Mouse (Mus musculus): ENCODE data around the gene Mthfd1l. TPM values are rescaled to one million over a fixed set of nuclear protein-coding genes. Genes with fewer than 3 reads are reported as not detected.

Mthfd1l gene
- polyA plus RNA-seq, 1 experiment: 45.9 TPM

- Histone ChIP-seq H3K36me3 (ENCODE audit: control insufficient read depth, insufficient read depth) (peaks cover 21% of the 10 kb centered on the region), H3K27me3 (ENCODE audit: control insufficient read depth, insufficient read depth, insufficient read length) (no peaks in the 10 kb centered on the region), H3K4me2 (ENCODE audit: low read depth) (no peak overlapping the region), H3K79me2 (ENCODE audit: control insufficient read depth, insufficient read depth) (no peaks in the 10 kb centered on the region), H3K4me3 (no peak overlapping the region), H3ac (ENCODE audit: control insufficient read depth, insufficient read length) (no peak overlapping the region)
- TF ChIP-seq MAX (IDR thresholded peaks at IDR 0.05; ENCODE audit: low read depth): no peak
- no peak for TF ChIP-seq USF1 (IDR thresholded peaks at IDR 0.05; ENCODE audit: low read depth)
- TF ChIP-seq CEBPB (IDR thresholded peaks at IDR 0.05; ENCODE audit: insufficient read depth, poor library complexity, severe bottlenecking): no peak
- TF ChIP-seq MYOD1 (IDR thresholded peaks at IDR 0.05; ENCODE audit: control insufficient read depth in 1 of 3, insufficient read length in 2 of 3, low read depth in 2 of 3): no peak
- TF ChIP-seq TCF12 (IDR thresholded peaks at IDR 0.05; ENCODE audit: insufficient read depth, poor library complexity, severe bottlenecking): no peak
- no peak for TF ChIP-seq REST (IDR thresholded peaks at IDR 0.05; ENCODE audit: insufficient read depth, insufficient read length)
- TF ChIP-seq POLR2AphosphoS2 (IDR thresholded peaks at IDR 0.05; ENCODE audit: insufficient read length, low read depth): no peak
- no peak for TF ChIP-seq TCF3 (IDR thresholded peaks at IDR 0.05; ENCODE audit: insufficient read length, low read depth)
- TF ChIP-seq MYOG (IDR thresholded peaks at IDR 0.05; ENCODE audit: control insufficient read depth in 1 of 3, insufficient read depth in 1 of 3, insufficient read length in 2 of 3, low read depth in 2 of 3): no peak
- no peak for TF ChIP-seq POLR2A (IDR thresholded peaks at IDR 0.05; ENCODE audit: insufficient read length, low read depth)
- TF ChIP-seq E2F4 (IDR thresholded peaks at IDR 0.05; ENCODE audit: insufficient read depth): no peak
- TF ChIP-seq SRF (IDR thresholded peaks at IDR 0.05; ENCODE audit: control insufficient read depth, insufficient read length, low read depth): no peak
Measured at GRCm38 (mm10) chr10:4092990-4093389, 120.1 kb downstream of the Mthfd1l start.

GRCm38 (mm10) chr10:4094093-4094817 is 121.3 kb downstream of the Mthfd1l start:
- H3ac ChIP-seq (ENCODE audit: control insufficient read depth, insufficient read length): no peak overlapping the region
- no peak overlapping the region for H3K4me3 ChIP-seq
- no peaks in the 10 kb centered on the region for H3K27me3 ChIP-seq (ENCODE audit: control insufficient read depth, insufficient read depth, insufficient read length)
- H3K36me3 ChIP-seq (ENCODE audit: control insufficient read depth, insufficient read depth): peaks cover 15% of the 10 kb centered on the region
- H3K4me2 ChIP-seq (ENCODE audit: low read depth): no peak overlapping the region
- no peaks in the 10 kb centered on the region for H3K79me2 ChIP-seq (ENCODE audit: control insufficient read depth, insufficient read depth)
- no peak for TF ChIP-seq E2F4 (IDR thresholded peaks at IDR 0.05; ENCODE audit: insufficient read depth)
- TF ChIP-seq POLR2A (IDR thresholded peaks at IDR 0.05; ENCODE audit: insufficient read length, low read depth): no peak
- TF ChIP-seq MYOD1 (IDR thresholded peaks at IDR 0.05; ENCODE audit: control insufficient read depth in 1 of 3, insufficient read length in 2 of 3, low read depth in 2 of 3): no peak
- TF ChIP-seq USF1 (IDR thresholded peaks at IDR 0.05; ENCODE audit: low read depth): no peak

GRCm38 (mm10) chr10:4096151-4096550 is 123.2 kb downstream of the Mthfd1l start:
- H3K79me2 ChIP-seq (ENCODE audit: control insufficient read depth, insufficient read depth): no peaks in the 10 kb centered on the region
- no peak overlapping the region for H3ac ChIP-seq (ENCODE audit: control insufficient read depth, insufficient read length)
- TF ChIP-seq SRF (IDR thresholded peaks at IDR 0.05; ENCODE audit: control insufficient read depth, insufficient read length, low read depth) (no peak), POLR2A (IDR thresholded peaks at IDR 0.05; ENCODE audit: insufficient read length, low read depth) (no peak), TCF3 (IDR thresholded peaks at IDR 0.05; ENCODE audit: insufficient read length, low read depth) (no peak), CEBPB (IDR thresholded peaks at IDR 0.05; ENCODE audit: insufficient read depth, poor library complexity, severe bottlenecking) (no peak), TCF12 (IDR thresholded peaks at IDR 0.05; ENCODE audit: insufficient read depth, poor library complexity, severe bottlenecking) (no peak), MYOD1 (IDR thresholded peaks at IDR 0.05; ENCODE audit: control insufficient read depth in 1 of 3, insufficient read length in 2 of 3, low read depth in 2 of 3) (no peak), E2F4 (IDR thresholded peaks at IDR 0.05; ENCODE audit: insufficient read depth) (no peak), USF1 (IDR thresholded peaks at IDR 0.05; ENCODE audit: low read depth) (no peak), MAX (IDR thresholded peaks at IDR 0.05; ENCODE audit: low read depth) (no peak), MYOG (IDR thresholded peaks at IDR 0.05; ENCODE audit: control insufficient read depth in 1 of 3, insufficient read depth in 1 of 3, insufficient read length in 2 of 3, low read depth in 2 of 3) (no peak), POLR2AphosphoS2 (IDR thresholded peaks at IDR 0.05; ENCODE audit: insufficient read length, low read depth) (no peak), REST (IDR thresholded peaks at IDR 0.05; ENCODE audit: insufficient read depth, insufficient read length) (no peak)
- no peaks in the 10 kb centered on the region for H3K27me3 ChIP-seq (ENCODE audit: control insufficient read depth, insufficient read depth, insufficient read length)
- peaks cover 15% of the 10 kb centered on the region for H3K36me3 ChIP-seq (ENCODE audit: control insufficient read depth, insufficient read depth)
- H3K4me2 ChIP-seq (ENCODE audit: low read depth): no peak overlapping the region
- no peak overlapping the region for H3K4me3 ChIP-seq

GRCm38 (mm10) chr10:4100007-4100406 is 127.1 kb downstream of the Mthfd1l start:
- no peak overlapping the region for H3K4me2 ChIP-seq (ENCODE audit: low read depth)
- TF ChIP-seq POLR2A (IDR thresholded peaks at IDR 0.05; ENCODE audit: insufficient read length, low read depth): no peak
- TF ChIP-seq REST (IDR thresholded peaks at IDR 0.05; ENCODE audit: insufficient read depth, insufficient read length): no peak
- no peak for TF ChIP-seq SRF (IDR thresholded peaks at IDR 0.05; ENCODE audit: control insufficient read depth, insufficient read length, low read depth)
- no peak for TF ChIP-seq TCF3 (IDR thresholded peaks at IDR 0.05; ENCODE audit: insufficient read length, low read depth)
- TF ChIP-seq CEBPB (IDR thresholded peaks at IDR 0.05; ENCODE audit: insufficient read depth, poor library complexity, severe bottlenecking): no peak
- no peak for TF ChIP-seq TCF12 (IDR thresholded peaks at IDR 0.05; ENCODE audit: insufficient read depth, poor library complexity, severe bottlenecking)
- TF ChIP-seq E2F4 (IDR thresholded peaks at IDR 0.05; ENCODE audit: insufficient read depth): no peak
- TF ChIP-seq POLR2AphosphoS2 (IDR thresholded peaks at IDR 0.05; ENCODE audit: insufficient read length, low read depth): no peak
- no peak for TF ChIP-seq MYOG (IDR thresholded peaks at IDR 0.05; ENCODE audit: control insufficient read depth in 1 of 3, insufficient read depth in 1 of 3, insufficient read length in 2 of 3, low read depth in 2 of 3)
- no peak for TF ChIP-seq MAX (IDR thresholded peaks at IDR 0.05; ENCODE audit: low read depth)
- no peak for TF ChIP-seq MYOD1 (IDR thresholded peaks at IDR 0.05; ENCODE audit: control insufficient read depth in 1 of 3, insufficient read length in 2 of 3, low read depth in 2 of 3)
- TF ChIP-seq USF1 (IDR thresholded peaks at IDR 0.05; ENCODE audit: low read depth): no peak
- no peaks in the 10 kb centered on the region for H3K79me2 ChIP-seq (ENCODE audit: control insufficient read depth, insufficient read depth)
- H3K4me3 ChIP-seq: no peak overlapping the region
- H3K27me3 ChIP-seq (ENCODE audit: control insufficient read depth, insufficient read depth, insufficient read length): no peaks in the 10 kb centered on the region
- no peak overlapping the region for H3ac ChIP-seq (ENCODE audit: control insufficient read depth, insufficient read length)
- peaks cover 29% of the 10 kb centered on the region for H3K36me3 ChIP-seq (ENCODE audit: control insufficient read depth, insufficient read depth)

All from myocyte (in vitro differentiated cells).